Mouse (Mus musculus): Measurements from ENCODE around the gene Olfr671. TPM values are rescaled to one million over a fixed set of nuclear protein-coding genes. Genes with fewer than 3 reads are reported as not detected.
"Not testable (repeated sequence)": the region's sequence is repeated elsewhere in the genome, so short reads cannot be mapped to it uniquely, and the experiment has no call there.

Olfr671 gene
- total RNA-seq (2021), result not detected

DNA sequence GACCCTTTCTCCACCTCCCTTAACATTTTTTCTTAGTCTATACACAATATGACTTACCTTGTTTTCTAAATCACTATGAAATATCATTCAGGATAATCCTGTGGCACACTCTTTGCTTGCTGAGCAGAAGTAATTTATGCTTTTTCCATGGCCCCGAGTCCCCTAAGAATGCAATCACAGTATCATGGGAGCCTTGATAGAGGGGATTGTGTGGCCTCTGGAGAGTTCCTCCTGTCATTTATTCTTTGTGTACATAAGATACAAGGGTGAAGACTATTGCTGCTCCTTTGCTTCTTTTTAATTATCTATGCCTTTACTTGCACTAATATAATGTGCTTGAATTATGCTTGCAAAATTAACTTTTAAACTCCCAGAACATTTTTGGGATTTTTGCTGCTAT, at the start of gene Olfr671:
Olfr671 (minus strand) TSS at position 101 of the 400 bp plus-strand sequence.
- no peak for DNase-seq

- DNase-seq, result no peak
These were observed 49.4 kb upstream of the Olfr671 start, which contains the start of gene Olfr675 for GRCm38 (mm10) chr7:105028360-105028759. Olfr675 (minus strand) TSS chr7:105028460.

DNA sequence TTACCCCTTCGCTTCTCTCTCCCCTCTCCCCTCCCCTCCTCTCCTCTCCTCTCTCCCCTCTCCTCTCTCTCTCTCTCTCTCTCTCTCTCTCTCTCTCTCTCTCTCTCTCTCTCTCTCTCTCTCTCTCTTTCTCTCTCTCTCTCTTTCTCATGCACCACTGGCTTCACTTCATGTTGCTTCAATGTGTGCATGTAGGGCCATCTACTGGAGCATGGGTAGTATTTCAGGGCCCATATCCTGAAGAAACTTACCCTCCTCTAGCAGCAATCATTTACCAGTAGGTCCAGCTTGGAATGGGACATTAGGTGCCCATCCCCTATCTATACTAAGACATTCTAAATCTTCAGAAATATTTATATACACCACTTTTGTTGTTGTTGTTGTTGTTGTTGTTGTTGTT, 43.6 kb upstream of the Olfr671 start:
- no peak for DNase-seq

DNA sequence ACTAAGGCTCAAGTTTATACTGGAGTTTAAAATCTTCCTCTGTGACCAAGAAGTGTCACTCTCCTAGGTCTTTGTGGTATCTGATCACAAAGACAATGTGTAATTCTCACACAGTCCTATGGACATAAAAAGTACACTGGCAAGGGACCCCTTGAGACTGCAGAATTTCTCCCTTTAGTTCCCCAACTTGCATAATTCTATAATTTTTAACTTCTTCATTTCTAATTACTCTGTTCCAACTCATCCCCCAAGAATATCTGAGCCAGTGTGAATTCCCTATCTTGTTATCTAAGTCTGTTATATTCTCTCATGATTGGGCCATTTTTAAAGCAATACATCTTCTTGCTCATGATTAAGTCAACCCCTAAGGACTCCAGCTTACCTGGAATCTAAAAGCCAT, 23.0 kb upstream of the Olfr671 start, which contains the start of gene Olfr672:
Olfr672 (minus strand) TSS at position 101 of the 400 bp plus-strand sequence.
- DNase-seq, result no peak

DNA sequence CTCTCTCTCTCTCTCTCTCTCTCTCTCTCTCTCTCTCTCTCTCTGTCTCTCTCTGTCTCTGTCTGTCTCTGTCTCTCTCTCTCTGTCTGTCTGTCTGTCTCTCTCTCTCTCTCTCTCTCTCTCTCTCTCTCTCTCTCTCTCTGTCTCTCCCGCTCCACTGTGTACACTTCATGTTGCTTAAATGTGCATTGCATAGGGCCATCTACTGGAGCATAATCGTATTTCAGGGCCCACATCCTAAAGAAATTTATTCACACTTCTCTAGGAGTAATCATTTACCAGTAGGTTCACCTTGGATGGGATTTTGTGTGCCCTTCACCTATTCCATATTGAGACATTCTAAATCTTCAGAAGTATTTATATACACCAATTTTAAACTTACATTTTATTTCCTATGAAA, 6.4 kb downstream of the Olfr671 start:
- DNase-seq, result not testable (repeated sequence)

DNA sequence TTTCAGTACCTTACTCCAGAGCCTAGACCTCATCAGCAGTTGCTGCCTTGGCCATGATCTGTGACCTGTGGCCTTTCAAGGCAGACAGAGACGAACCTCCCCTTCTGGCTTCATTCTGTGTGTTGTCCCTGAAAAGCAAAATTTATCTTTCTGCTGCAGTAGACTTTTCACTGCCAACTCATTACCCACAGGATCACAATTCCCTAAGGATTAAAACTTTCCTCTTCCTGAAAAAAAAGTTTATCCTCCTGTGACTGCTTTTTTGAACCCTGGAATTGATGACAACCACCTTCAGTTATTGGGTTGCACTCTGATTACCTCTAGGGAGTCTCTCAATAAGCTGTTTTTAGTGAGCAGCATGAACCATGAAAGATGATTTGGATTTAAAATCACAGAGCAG, 16.4 kb downstream of the Olfr671 start, which contains the start of gene Olfr670:
Olfr670 (minus strand) TSS at position 101 of the 400 bp plus-strand sequence.
- no peak for DNase-seq

GRCm38 (mm10) chr7:104950234-104950633, 28.7 kb downstream of the Olfr671 start:
- not testable (repeated sequence) for DNase-seq

DNA sequence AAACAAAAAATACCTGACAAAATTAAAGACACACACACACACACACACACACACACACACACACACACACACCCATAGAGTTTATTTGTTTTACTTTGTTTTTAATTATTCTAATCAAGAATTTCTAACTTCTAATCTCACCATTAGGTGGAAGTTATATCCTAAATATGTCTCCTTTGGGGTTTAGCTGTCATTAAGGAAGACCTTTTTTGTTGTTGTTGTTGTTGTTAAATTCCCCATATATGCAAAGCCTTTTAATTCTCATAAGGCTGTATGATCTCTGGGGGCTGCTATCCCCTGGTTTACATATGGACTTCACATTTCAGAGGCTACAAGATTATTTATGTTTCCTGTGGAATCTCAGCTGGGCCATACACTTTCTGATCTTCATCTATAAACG, 45.0 kb downstream of the Olfr671 start, which contains the start of gene Olfr669:
Olfr669 (plus strand) TSS at position 301 of the 400 bp plus-strand sequence.
- no peak for DNase-seq

DNA sequence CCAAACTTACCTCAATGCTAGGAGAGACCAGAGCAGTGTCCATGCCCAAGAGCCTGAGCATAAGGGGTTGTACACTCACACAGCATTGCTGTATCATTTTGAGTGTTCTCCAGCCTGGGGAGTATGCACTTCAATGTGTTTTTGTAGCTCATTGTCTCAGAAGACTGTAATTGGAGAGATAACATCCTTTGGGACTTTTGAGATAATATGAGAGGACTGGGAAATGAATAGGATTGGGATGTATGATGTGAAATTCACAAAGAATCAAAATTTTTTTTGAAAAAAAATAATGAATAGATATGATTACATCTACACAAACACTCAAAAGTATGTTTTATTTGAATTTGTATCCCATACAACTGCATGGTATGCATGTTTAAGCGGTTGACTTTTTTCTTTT, 51.0 kb downstream of the Olfr671 start, which contains the start of gene Olfr668:
Olfr668 (minus strand) TSS at position 101 of the 400 bp plus-strand sequence.
- DNase-seq, result no peak

Other genes starting within 250 kb of the Olfr671 start
- not detected for gene Usp17le, start 201.7 kb downstream of the Olfr671 start, total RNA-seq (2021)
- gene Usp17lb, start 136.5 kb downstream of the Olfr671 start, total RNA-seq (2021), result not detected
- gene Usp17la, start 122.1 kb downstream of the Olfr671 start, total RNA-seq (2021), result not detected
- gene Olfr665, start 101.1 kb downstream of the Olfr671 start, total RNA-seq (2021), result not detected
- not detected for gene Olfr666, start 83.2 kb downstream of the Olfr671 start, total RNA-seq (2021)
- not detected for gene Olfr667, start 57.6 kb downstream of the Olfr671 start, total RNA-seq (2021)
- not detected for gene Olfr668, start 51.1 kb downstream of the Olfr671 start, total RNA-seq (2021)
- gene Olfr669, start 44.9 kb downstream of the Olfr671 start, total RNA-seq (2021), result not detected
- gene Olfr670, start 16.5 kb downstream of the Olfr671 start, total RNA-seq (2021), result not detected
- gene Olfr672, start 22.9 kb upstream of the Olfr671 start, total RNA-seq (2021), result not detected
- gene Olfr675, start 49.3 kb upstream of the Olfr671 start, total RNA-seq (2021), result not detected
- gene Olfr676, start 53.6 kb upstream of the Olfr671 start, total RNA-seq (2021), result not detected
- gene Olfr677, start 72.2 kb upstream of the Olfr671 start, total RNA-seq (2021), result not detected
- not detected for gene Olfr678, start 85.3 kb upstream of the Olfr671 start, total RNA-seq (2021)
- not detected for gene Olfr679, start 102.1 kb upstream of the Olfr671 start, total RNA-seq (2021)
- not detected for gene Olfr680-ps1, start 113.7 kb upstream of the Olfr671 start, total RNA-seq (2021)
- not detected for gene Olfr681, start 137.7 kb upstream of the Olfr671 start, total RNA-seq (2021)
- not detected for gene Olfr683, start 167.9 kb upstream of the Olfr671 start, total RNA-seq (2021)
- gene Olfr684, start 184.5 kb upstream of the Olfr671 start, total RNA-seq (2021), result not detected
- gene Olfr685, start 206.9 kb upstream of the Olfr671 start, total RNA-seq (2021), result not detected
- not detected for gene Olfr686, start 228.4 kb upstream of the Olfr671 start, total RNA-seq (2021)